Mouse (Mus musculus): ENCODE results near the gene Eif5b. TPM values are rescaled to one million over a fixed set of nuclear protein-coding genes. Genes with fewer than 3 reads are reported as not detected.

The Eif5b gene
- polyA plus RNA-seq, 1 experiment from 2014 or later: 19.6 TPM

DNA sequence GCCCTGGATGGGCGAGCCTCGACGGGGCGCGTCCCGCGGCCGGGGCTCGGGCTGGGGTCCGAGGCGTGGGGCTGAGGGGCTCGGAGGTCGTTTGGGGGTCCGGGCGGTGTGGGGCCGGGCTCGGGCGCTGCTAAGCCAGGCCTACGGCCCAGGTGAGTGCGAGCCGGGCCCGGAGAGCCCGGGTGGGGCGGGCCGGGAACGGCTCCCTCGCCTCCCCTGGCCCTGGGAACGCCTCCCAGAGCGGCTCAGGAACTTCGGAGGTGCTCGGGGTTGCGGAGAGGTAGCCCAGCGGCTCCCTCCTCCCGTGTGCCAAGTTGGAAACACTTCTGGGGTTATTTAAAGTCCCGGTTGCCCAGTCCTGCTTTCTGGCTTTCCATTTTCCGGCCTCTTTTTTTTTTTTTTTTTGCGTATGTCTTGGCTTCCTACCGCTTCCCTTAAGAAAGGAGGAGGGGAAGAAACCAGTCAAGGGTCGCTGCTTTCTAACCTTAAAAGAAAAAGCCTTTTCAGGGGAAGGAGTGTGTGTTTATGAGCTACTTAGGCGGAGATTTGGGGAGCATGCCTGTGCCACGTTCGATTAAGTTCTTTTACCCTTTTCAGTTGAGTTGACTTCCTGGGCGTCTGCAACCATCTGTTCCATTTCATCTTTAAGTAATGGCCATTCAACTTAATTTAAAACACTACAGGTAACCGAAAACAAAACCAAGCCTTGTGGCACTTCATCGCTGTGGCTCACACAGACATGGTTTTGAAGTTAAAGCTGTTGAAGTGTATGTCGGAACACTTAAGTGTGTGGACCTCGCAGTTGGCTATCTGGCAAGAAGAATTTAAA, 775 bp downstream of the Eif5b start:
- H3K36me3 ChIP-seq (replicated peaks; ENCODE audit: control insufficient read depth, insufficient read depth): peaks cover 25% of the 10 kb centered on the region
- H3K27me3 ChIP-seq (ENCODE audit: control insufficient read depth, insufficient read depth, low read length): no peaks in the 10 kb centered on the region
- ATAC-seq (ENCODE audit: low FRiP score) (peak; percentile 9; the same call in 1 of the 2 replicates), DNase-seq (ENCODE audit: low spot score) (no peak)
- peaks cover 18% of the 10 kb centered on the region for H3K4me1 ChIP-seq (replicated peaks; ENCODE audit: control insufficient read depth, insufficient read depth, low read length)
- peak overlapping the region; percentile 85 for H3K4me2 ChIP-seq (replicated peaks)
- no peaks in the 10 kb centered on the region for H3K9me3 ChIP-seq (ENCODE audit: control insufficient read depth, low read length)
- peak overlapping the region; percentile 91 for H3K9ac ChIP-seq
- WGBS: 5% methylated on average over 38 of the region's 47 CpGs
- peak overlapping the region; percentile 94 for H3K27ac ChIP-seq
- peak overlapping the region; percentile 96 for H3K4me3 ChIP-seq (replicated peaks; ENCODE audit: low read length)

DNA sequence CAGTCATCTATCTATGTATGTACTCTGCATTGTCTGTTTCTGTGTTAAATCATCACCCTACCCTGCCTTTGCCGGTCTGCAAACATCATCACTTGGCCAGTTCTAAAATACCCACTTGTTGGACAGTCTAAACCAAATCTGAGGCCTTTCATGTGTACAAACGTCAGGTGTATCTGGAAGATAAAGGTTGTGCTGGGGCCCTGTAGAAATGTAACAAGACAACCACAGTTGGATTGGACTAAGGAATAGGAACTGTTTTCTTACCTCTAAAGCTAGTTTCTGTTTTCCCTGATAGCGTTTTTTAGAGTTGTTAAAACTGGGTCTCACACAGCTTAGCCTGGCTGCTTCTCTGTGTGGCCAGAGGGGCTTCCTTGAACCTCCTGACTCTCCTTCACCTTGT, 1.7 kb downstream of the Eif5b start:
- H3K4me3 ChIP-seq (replicated peaks; ENCODE audit: low read length): peak overlapping the region; percentile 96; the same call in 1 of the 2 replicates
- peak overlapping the region; percentile 85; the same call in 1 of the 2 replicates for H3K4me2 ChIP-seq (replicated peaks)
- no peak for ATAC-seq (ENCODE audit: low FRiP score)

DNA sequence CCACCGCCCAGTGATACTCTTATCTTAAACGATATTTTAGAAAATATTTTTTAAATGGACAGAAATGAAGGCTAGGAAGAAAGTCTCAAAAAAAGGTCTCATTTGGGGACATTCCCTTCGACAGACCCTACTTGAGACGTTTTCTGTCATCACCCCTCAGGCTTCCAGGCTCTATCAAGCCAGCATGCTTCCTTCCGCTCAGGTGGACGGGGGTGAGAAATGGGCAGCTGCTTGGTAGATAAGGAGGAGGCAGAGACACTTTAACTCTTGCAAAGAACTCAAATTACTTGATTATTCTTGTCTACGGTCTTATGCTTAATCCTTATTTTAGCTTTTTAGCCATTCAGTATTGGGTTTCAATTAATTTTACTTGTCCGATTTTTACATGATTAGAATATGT, 3.0 kb downstream of the Eif5b start:
- Histone ChIP-seq H3K27ac (no peak overlapping the region), H3K4me2 (replicated peaks) (no peak overlapping the region), H3K9me3 (ENCODE audit: control insufficient read depth, low read length) (no peaks in the 10 kb centered on the region), H3K27me3 (ENCODE audit: control insufficient read depth, insufficient read depth, low read length) (no peaks in the 10 kb centered on the region), H3K9ac (no peak overlapping the region), H3K36me3 (replicated peaks; ENCODE audit: control insufficient read depth, insufficient read depth) (peaks cover 2% of the 10 kb centered on the region; the same call in 1 of the 2 replicates), H3K4me1 (replicated peaks; ENCODE audit: control insufficient read depth, insufficient read depth, low read length) (peaks cover 17% of the 10 kb centered on the region), H3K4me3 (replicated peaks; ENCODE audit: low read length) (no peak overlapping the region)
- no peak for ATAC-seq (ENCODE audit: low FRiP score)
- DNase-seq (ENCODE audit: low spot score): no peak
- WGBS: 95% methylated on average over 8 of the region's 8 CpGs

More for the DNA sequence above, 1.7 kb downstream of the Eif5b start:
- peaks cover 15% of the 10 kb centered on the region for H3K36me3 ChIP-seq (replicated peaks; ENCODE audit: control insufficient read depth, insufficient read depth)
- no peaks in the 10 kb centered on the region for H3K9me3 ChIP-seq (ENCODE audit: control insufficient read depth, low read length)
- peaks cover 18% of the 10 kb centered on the region for H3K4me1 ChIP-seq (replicated peaks; ENCODE audit: control insufficient read depth, insufficient read depth, low read length)
- no peak for DNase-seq (ENCODE audit: low spot score)
- H3K27ac ChIP-seq: no peak overlapping the region
- WGBS: 86% methylated on average over 3 of the region's 3 CpGs
- H3K9ac ChIP-seq: no peak overlapping the region
- H3K27me3 ChIP-seq (ENCODE audit: control insufficient read depth, insufficient read depth, low read length): no peaks in the 10 kb centered on the region

DNA sequence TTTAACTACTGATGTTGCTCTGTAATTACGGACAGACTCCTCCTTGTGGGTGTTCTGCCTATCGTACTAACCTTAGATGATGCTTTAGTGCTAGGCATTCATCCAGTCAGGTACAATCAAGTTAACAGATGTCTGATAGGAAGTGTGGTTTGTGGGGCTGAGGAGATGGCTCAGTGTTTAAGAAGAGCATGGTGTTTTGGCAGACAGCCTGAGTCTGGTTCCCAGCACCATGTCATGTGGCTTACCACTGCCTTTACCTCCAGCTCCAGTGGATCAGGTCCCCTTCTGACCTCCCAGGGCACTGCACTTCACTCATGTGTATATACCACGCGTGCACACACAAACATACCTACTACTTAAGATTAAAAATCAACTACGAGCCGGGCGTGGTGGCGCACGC, 4.1 kb downstream of the Eif5b start:
- Histone ChIP-seq H3K9me3 (ENCODE audit: control insufficient read depth, low read length) (no peaks in the 10 kb centered on the region), H3K27ac (no peak overlapping the region), H3K27me3 (ENCODE audit: control insufficient read depth, insufficient read depth, low read length) (no peaks in the 10 kb centered on the region), H3K4me1 (replicated peaks; ENCODE audit: control insufficient read depth, insufficient read depth, low read length) (peaks cover 12% of the 10 kb centered on the region), H3K36me3 (replicated peaks; ENCODE audit: control insufficient read depth, insufficient read depth) (no peaks in the 10 kb centered on the region), H3K9ac (no peak overlapping the region), H3K4me3 (replicated peaks; ENCODE audit: low read length) (no peak overlapping the region), H3K4me2 (replicated peaks) (no peak overlapping the region)
- ATAC-seq (ENCODE audit: low FRiP score): no peak
- WGBS: 97% methylated on average over 9 of the region's 9 CpGs
- no peak for DNase-seq (ENCODE audit: low spot score)

DNA sequence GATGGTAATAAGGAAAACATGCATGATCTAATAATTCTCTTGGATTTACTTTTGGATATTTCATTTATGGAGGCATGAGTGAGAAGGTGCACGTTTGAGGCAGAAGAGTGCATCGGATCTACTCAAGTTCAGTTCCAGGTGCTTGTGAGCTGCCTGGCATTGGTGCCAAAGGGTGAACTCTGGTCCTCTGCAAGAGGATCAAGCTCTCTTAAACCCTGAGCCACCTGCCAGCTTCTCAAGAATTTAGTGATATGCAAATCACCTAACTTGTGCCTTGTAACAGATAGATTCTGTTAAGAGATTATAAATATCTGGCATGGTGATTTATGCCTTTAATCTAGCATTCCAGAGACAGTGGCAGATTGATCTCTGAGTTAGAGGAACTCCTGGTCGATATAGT, 5.2 kb downstream of the Eif5b start:
- peaks cover 12% of the 10 kb centered on the region for H3K4me1 ChIP-seq (replicated peaks; ENCODE audit: control insufficient read depth, insufficient read depth, low read length)
- no peaks in the 10 kb centered on the region for H3K27me3 ChIP-seq (ENCODE audit: control insufficient read depth, insufficient read depth, low read length)
- no peak for DNase-seq (ENCODE audit: low spot score)
- H3K9me3 ChIP-seq (ENCODE audit: control insufficient read depth, low read length): no peaks in the 10 kb centered on the region
- H3K27ac ChIP-seq: no peak overlapping the region
- no peak overlapping the region for H3K4me2 ChIP-seq (replicated peaks)
- no peak overlapping the region for H3K9ac ChIP-seq
- no peaks in the 10 kb centered on the region for H3K36me3 ChIP-seq (replicated peaks; ENCODE audit: control insufficient read depth, insufficient read depth)
- WGBS: 89% methylated on average over 3 of the region's 3 CpGs
- no peak overlapping the region for H3K4me3 ChIP-seq (replicated peaks; ENCODE audit: low read length)
- ATAC-seq (ENCODE audit: low FRiP score): no peak

DNA sequence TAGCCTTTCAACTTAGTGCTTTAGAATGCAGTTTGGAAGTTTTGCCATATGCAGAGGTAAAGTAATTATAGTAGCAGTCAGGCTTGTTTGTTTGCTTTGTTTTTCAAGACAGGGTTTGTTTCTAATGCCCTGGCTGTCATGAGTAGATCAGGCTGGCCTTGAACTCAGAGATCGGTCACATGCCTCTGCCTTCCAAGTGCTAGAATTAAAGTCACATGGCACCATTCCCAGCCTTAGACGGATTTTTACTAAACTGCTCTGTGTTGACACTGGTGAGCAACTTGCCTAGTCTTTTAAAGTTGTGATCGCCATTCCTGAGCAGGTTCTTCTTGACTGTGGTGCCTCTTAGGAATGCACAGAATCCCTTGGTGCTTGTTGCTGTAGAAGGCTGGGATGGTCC, 8.9 kb downstream of the Eif5b start:
- no peaks in the 10 kb centered on the region for H3K4me1 ChIP-seq (replicated peaks; ENCODE audit: control insufficient read depth, insufficient read depth, low read length)
- no peak overlapping the region for H3K4me2 ChIP-seq (replicated peaks)
- no peak for DNase-seq (ENCODE audit: low spot score)
- no peak overlapping the region for H3K27ac ChIP-seq
- no peaks in the 10 kb centered on the region for H3K9me3 ChIP-seq (ENCODE audit: control insufficient read depth, low read length)
- ATAC-seq (ENCODE audit: low FRiP score): no peak
- no peak overlapping the region for H3K9ac ChIP-seq
- WGBS: 76% methylated on average over 3 of the region's 3 CpGs
- H3K27me3 ChIP-seq (ENCODE audit: control insufficient read depth, insufficient read depth, low read length): no peaks in the 10 kb centered on the region
- no peak overlapping the region for H3K4me3 ChIP-seq (replicated peaks; ENCODE audit: low read length)
- no peaks in the 10 kb centered on the region for H3K36me3 ChIP-seq (replicated peaks; ENCODE audit: control insufficient read depth, insufficient read depth)

DNA sequence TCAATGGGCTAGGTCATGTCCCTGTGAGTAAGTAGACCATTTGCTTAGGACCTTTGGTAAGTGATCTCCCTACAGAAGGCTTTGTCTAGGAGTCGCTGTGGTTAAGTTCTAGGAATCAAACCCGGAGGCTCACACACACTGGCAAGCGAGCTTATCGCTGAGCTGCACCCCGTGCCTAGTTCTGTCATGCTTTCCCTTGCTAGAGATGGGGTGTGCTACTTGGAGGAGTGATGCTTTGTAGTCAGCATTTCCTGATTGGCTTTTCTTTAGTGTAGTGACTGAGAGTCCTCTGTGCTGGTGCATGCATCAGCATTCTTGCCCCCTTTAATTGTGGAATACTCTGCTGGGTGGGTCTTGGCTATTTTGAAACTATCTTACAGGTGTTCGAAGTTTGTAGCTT, 13.8 kb downstream of the Eif5b start:
- Histone ChIP-seq H3K9me3 (ENCODE audit: control insufficient read depth, low read length) (no peaks in the 10 kb centered on the region), H3K9ac (no peak overlapping the region), H3K27ac (no peak overlapping the region), H3K4me3 (replicated peaks; ENCODE audit: low read length) (no peak overlapping the region), H3K36me3 (replicated peaks; ENCODE audit: control insufficient read depth, insufficient read depth) (no peaks in the 10 kb centered on the region), H3K4me1 (replicated peaks; ENCODE audit: control insufficient read depth, insufficient read depth, low read length) (no peaks in the 10 kb centered on the region), H3K4me2 (replicated peaks) (no peak overlapping the region), H3K27me3 (ENCODE audit: control insufficient read depth, insufficient read depth, low read length) (no peaks in the 10 kb centered on the region)
- 78% methylated on average over 6 of the region's 6 CpGs for WGBS
- DNase-seq (ENCODE audit: low spot score) (no peak), ATAC-seq (ENCODE audit: low FRiP score) (no peak)

DNA sequence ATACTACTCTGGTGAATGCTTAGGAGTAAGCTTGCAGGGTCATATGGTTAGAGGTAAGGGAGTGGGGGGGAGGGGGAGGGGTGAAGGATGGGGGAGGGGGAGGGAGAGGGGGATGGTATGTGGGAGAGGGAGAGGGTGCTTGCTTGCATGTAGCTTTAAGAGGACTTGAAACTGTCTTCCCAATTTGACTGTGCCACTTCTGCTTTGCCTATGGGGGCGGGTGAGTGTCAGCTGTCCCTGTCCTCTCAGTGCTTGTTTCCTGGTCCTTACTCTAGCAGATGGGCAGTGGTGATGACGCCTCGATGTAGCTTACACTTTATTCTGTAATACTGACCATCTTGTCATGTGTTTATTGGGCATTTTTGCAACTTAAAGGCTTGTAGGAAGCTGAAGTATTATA, 14.3 kb downstream of the Eif5b start:
- Histone ChIP-seq H3K27ac (no peak overlapping the region), H3K27me3 (ENCODE audit: control insufficient read depth, insufficient read depth, low read length) (no peaks in the 10 kb centered on the region), H3K4me1 (replicated peaks; ENCODE audit: control insufficient read depth, insufficient read depth, low read length) (no peaks in the 10 kb centered on the region), H3K4me3 (replicated peaks; ENCODE audit: low read length) (no peak overlapping the region), H3K36me3 (replicated peaks; ENCODE audit: control insufficient read depth, insufficient read depth) (no peaks in the 10 kb centered on the region), H3K4me2 (replicated peaks) (no peak overlapping the region), H3K9me3 (ENCODE audit: control insufficient read depth, low read length) (no peaks in the 10 kb centered on the region), H3K9ac (no peak overlapping the region)
- 91% methylated on average over 3 of the region's 3 CpGs for WGBS
- no peak for DNase-seq (ENCODE audit: low spot score)
- no peak for ATAC-seq (ENCODE audit: low FRiP score)

DNA sequence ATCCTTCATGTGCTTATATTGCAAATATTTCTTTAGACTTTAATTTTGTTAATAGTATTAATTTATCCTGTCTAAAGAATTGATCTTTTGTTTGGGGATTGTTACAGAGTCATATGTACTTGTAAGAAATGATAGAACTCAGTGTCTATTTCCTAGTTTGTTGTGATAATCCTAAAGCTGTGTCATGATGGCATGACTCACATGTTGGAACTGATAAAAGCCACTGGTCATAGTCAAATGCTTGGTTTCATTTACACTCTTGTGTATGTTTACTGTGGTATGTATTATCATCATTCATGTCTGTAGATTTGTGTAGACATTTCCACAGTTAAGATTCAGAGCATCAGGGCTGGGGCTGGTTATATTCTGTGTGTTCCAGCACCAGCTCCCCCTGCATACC, 14.7 kb downstream of the Eif5b start:
- ATAC-seq (ENCODE audit: low FRiP score) (no peak), DNase-seq (ENCODE audit: low spot score) (no peak)
- Histone ChIP-seq H3K9me3 (ENCODE audit: control insufficient read depth, low read length) (no peaks in the 10 kb centered on the region), H3K36me3 (replicated peaks; ENCODE audit: control insufficient read depth, insufficient read depth) (no peaks in the 10 kb centered on the region; the same call in 1 of the 2 replicates), H3K9ac (no peak overlapping the region), H3K4me2 (replicated peaks) (no peak overlapping the region), H3K27me3 (ENCODE audit: control insufficient read depth, insufficient read depth, low read length) (no peaks in the 10 kb centered on the region), H3K27ac (no peak overlapping the region), H3K4me1 (replicated peaks; ENCODE audit: control insufficient read depth, insufficient read depth, low read length) (no peaks in the 10 kb centered on the region), H3K4me3 (replicated peaks; ENCODE audit: low read length) (no peak overlapping the region)
